Mouse (Mus musculus) cerebellum, adult (tissue): ENCODE measurements at regions not wholly inside any gene's neighbourhood (a gene's known extent, or its start where the extent isn't known, plus 50 kb on each side); places are given as distances from the start of the nearest gene placed in this dataset.

Experiments
- ATAC-seq: cut with Nextera tagmentation; 2 replicates; pipeline ENCODE4 v1.9.2; 2017; ENCODE audit warnings: mild to moderate bottlenecking, moderate library complexity, mixed read lengths; ENCODE audit not compliant: insufficient number of reproducible peaks, low FRiP score, low TSS enrichment

DNA sequence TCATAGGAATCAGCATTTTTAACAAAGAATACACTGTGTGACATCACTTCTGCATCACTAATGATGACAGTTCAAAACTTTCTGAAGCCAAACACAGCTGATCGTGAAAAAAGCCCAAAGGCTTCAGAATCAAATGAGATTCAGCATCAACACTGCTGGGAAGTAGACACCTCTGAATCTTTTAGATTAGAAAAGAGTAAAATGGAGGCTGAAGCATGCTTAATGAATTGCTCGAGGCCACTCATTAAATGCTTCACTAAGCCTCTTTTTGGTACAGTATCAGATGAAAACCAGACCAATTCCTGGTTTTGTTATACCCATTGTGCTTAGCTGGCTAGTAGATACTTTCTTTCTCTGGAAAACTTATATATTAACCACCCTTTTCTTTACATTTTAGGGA lies 568.1 kb downstream of the Cenpc1 start:
- ATAC-seq: no peak

DNA sequence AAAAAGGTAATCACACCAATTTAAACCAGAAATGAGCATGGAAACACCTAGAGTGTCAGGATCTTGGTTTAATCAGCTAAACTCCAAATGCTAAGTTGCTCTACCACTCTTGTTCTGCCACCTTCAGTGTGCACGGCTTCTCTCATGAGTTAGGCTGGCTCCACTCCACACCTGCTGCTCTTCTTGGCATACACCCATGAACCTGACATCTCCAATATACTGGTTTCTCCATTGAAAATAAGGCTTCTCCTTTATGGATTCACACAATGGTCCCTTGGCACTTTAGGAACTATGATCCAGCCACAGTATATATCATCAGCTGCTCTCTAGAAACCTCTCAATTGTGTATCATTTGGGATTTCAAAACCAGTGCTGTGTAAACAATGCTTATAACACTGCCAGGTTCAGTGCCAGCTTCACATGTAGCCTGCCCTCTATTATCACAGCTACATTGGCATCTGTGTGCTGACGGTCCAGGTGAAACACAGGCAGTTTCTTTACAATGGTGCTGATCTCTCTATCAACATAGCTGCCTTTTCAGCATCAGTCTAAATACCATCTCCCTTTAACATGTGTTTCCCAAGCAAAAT lies 579.6 kb downstream of the Cenpc1 start:
- ATAC-seq: no peak

DNA sequence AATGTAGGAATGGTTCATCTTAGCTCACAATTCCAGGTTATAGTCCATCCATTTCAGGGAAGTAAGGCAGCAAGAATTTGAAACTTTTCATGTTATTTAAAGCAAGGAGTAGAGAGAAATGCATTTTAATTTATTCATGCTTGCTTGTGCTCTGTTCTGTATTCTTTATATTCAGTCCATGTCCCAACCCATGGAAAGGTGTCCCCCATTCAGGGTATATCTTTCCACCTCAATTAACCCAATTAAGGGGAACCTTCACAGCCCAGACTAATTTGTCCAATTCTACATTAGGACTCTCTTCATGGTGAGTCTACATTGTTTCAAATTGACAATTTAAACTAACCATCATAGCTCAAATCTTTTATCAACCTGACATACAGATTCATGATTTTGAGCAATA lies 580.2 kb downstream of the Cenpc1 start:
- no peak for ATAC-seq

DNA sequence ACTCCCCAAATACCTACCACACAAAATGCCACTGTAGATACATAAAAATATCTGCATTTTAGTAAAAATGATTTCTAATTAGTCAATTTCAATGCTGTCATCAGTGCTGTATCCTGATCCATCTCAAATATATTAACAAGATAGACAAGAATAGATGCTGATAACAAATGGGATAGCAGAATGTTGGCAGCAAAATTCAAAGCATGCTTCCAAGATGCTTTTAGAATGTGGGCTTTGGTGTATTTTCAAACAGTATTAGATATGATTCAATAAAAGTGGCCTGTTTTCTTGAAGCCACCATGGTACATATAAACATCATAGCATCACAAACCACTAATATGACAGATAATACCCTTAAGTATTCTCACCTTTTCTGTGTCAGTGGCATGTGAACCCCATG lies 597.6 kb downstream of the Cenpc1 start:
- no peak for ATAC-seq

DNA sequence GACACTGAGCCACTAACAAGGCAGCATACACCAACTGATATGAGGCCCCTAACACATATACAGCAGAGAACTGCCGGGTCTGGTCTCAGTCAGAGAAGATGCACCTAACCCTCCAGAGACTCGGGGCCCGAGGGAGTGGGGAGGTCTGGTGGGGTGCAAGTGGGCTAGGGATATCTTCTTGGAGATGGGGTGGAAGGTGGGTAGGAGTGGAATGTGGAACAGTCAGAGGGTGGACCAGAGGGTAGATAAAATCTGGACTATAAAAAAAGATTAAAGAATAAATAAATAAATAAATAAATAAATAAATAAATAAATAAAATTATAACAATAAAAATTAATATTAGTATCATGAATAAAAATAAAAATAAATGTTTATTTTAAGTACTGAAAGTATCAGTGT lies 598.2 kb downstream of the Cenpc1 start:
- no peak for ATAC-seq
